Mouse (Mus musculus) C2C12 (cell line): ENCODE measurements around the gene Tnxb. TPM values are rescaled to one million over a fixed set of nuclear protein-coding genes. Genes with fewer than 3 reads are reported as not detected.

Experiments
- H3K27me3 ChIP-seq: one replicate; pipeline ENCODE4 v1.6.1; 2011; ENCODE audit not compliant: control insufficient read depth, insufficient read depth, insufficient read length
- H3K36me3 ChIP-seq: one replicate; pipeline ENCODE4 v1.6.1; 2011; ENCODE audit not compliant: control insufficient read depth, insufficient read depth
- H3K4me3 ChIP-seq: one replicate; pipeline ENCODE4 v1.5.1; 2011; ENCODE audit warnings: mild to moderate bottlenecking, control low read depth; ENCODE audit not compliant: poor library complexity, insufficient read depth, severe bottlenecking
- H3K79me2 ChIP-seq: one replicate; pipeline ENCODE4 v1.6.1; 2011; ENCODE audit not compliant: control insufficient read depth, insufficient read depth
- H3K79me3 ChIP-seq: one replicate; pipeline ENCODE4 v1.6.1; 2011; ENCODE audit warnings: low read depth, control low read depth
- H3ac ChIP-seq: one replicate; pipeline ENCODE3; 2011; ENCODE audit warnings: low read depth; ENCODE audit not compliant: control insufficient read depth, insufficient read length
- CEBPB ChIP-seq: IDR thresholded peaks from one replicate; pipeline ENCODE4 v1.6.1; 2011; ENCODE audit warnings: low read depth, mild to moderate bottlenecking, control low read depth, moderate library complexity
- CTCF ChIP-seq: IDR thresholded peaks from one replicate; pipeline ENCODE4 v1.5.1; 2011; ENCODE audit not compliant: control insufficient read depth, insufficient read depth, insufficient read length
- FOSL1 ChIP-seq: IDR thresholded peaks from one replicate; pipeline ENCODE4 v1.8.0; 2011; ENCODE audit warnings: mild to moderate bottlenecking, low read length; ENCODE audit not compliant: poor library complexity, insufficient read depth, severe bottlenecking
- MAX ChIP-seq: IDR thresholded peaks from one replicate; pipeline ENCODE4 v1.6.1; 2011; ENCODE audit warnings: mild to moderate bottlenecking, control low read depth
- MYOD1 ChIP-seq: IDR thresholded peaks from one replicate; pipeline ENCODE4 v1.6.1; 2011; ENCODE audit warnings: low read depth; ENCODE audit not compliant: control insufficient read depth, insufficient read length
- MYOG ChIP-seq: IDR thresholded peaks from one replicate; pipeline ENCODE4 v1.6.1; 2011; ENCODE audit not compliant: control insufficient read depth, insufficient read length; ENCODE audit errors: extremely low read depth
- USF1 ChIP-seq: IDR thresholded peaks from one replicate; pipeline ENCODE4 v1.6.1; 2011; ENCODE audit warnings: low read depth, mild to moderate bottlenecking, control low read depth, moderate library complexity
- polyA plus RNA-seq: library from polyadenylated mRNA; unstranded; fragments of >200 nt; fragmentation: generic; extraction: Trizol; gene quantifications from one replicate; pipeline ENCODE4 v1.2.1, GENCODE M21; 2012; ENCODE audit warnings: missing spikeins

Gene Tnxb
- polyA plus RNA-seq, 1 experiment, result 0.02 TPM

DNA sequence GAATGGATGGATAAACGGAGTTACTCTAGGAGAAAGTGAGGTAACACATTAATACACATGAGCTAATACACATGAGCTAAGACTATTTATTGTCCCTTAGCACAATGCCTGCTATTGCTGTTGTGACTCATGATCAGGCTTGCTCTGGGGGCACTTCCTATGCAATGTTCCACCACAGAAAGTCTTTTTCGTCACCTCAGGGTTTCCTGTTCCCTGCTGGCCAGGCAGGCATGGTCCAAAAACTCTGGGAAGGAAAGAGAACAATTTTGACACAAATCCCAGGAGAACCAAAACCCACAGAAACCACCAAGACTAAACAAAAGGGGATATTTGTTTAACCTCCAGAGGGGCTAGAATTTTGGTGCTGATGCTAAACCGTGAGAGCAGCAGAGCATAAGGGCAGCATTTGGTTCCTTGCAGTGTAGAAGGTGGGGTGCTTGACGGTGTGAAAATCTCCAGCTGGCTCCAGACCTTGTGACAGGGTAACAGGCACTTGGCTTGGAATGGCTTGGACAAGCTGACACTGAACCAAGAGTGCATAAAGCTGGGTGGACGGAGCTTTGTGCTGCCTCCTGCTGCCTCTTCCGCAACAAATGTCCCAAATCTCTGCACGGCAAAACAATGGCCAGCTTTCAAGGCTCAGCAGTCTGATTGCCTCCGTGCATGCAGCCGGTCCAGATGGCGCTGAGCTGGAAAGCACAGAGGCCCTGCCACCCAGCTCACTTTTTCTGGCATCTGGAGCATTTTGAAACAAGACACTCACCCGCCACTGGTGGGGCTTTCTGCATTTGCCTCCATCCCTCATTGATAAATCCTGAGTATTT, 29.3 kb upstream of the Tnxb start:
- Histone ChIP-seq H3K4me3 (no peak overlapping the region), H3K36me3 (no peaks in the 10 kb centered on the region), H3K79me3 (no peaks in the 10 kb centered on the region), H3K27me3 (no peaks in the 10 kb centered on the region), H3ac (no peak overlapping the region), H3K79me2 (no peaks in the 10 kb centered on the region)
- no peak for TF ChIP-seq CEBPB
- no peak for TF ChIP-seq FOSL1
- TF ChIP-seq MYOG, result no peak
- TF ChIP-seq MAX, result no peak

DNA sequence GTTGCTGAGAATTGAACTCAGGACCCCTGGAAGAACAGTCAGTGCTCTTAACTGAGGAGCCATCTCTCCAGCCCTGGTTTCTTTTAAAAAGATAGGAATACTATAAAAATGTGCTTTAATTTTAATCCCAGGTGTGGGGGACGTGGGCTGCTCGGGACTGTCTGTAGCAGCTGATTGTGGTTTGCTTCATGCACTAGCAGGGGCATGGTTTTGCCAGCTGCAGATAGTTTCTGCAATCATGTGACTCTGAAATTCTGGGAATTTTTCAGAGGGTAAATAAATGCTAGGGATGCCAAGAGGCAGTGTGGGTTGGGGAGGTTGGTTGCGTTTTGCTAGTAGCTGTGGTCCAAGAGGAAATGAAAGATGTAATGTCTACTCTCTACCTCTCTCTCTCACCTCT, 28.4 kb upstream of the Tnxb start:
- Histone ChIP-seq H3K79me2 (no peaks in the 10 kb centered on the region), H3K4me3 (no peak overlapping the region), H3K27me3 (no peaks in the 10 kb centered on the region), H3K36me3 (no peaks in the 10 kb centered on the region), H3K79me3 (no peaks in the 10 kb centered on the region), H3ac (no peak overlapping the region)
- TF ChIP-seq USF1, result no peak
- no peak for TF ChIP-seq FOSL1
- TF ChIP-seq CEBPB, result no peak
- TF ChIP-seq CTCF, result no peak
- TF ChIP-seq MAX, result no peak
- no peak for TF ChIP-seq MYOG
- no peak for TF ChIP-seq MYOD1

DNA sequence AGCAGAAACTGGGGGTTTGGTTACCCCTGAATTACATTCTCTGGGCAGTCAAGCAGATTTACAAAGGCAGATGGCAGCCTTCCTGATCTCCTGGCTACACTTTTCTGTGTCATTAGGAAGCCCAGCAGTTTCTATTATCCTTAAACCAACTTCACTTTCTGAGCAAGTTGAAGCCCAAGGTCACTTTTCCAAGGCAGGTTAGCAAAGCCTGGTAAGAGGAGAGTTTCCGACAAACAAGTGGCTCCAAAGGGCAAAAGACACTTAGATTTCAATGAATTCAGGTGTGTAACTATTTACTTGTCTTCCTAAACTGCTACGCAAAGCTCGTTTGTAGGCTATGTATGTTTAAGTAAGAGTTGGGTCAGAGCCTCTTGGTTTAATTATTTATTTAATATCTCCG, 27.0 kb upstream of the Tnxb start:
- TF ChIP-seq USF1, result no peak
- TF ChIP-seq MAX, result no peak
- TF ChIP-seq MYOG, result no peak
- no peak for TF ChIP-seq CEBPB
- no peak for TF ChIP-seq CTCF
- no peak for TF ChIP-seq FOSL1
- no peak for TF ChIP-seq MYOD1
- H3K79me2 ChIP-seq, result peaks cover 6% of the 10 kb centered on the region
- H3K27me3 ChIP-seq, result no peaks in the 10 kb centered on the region

DNA sequence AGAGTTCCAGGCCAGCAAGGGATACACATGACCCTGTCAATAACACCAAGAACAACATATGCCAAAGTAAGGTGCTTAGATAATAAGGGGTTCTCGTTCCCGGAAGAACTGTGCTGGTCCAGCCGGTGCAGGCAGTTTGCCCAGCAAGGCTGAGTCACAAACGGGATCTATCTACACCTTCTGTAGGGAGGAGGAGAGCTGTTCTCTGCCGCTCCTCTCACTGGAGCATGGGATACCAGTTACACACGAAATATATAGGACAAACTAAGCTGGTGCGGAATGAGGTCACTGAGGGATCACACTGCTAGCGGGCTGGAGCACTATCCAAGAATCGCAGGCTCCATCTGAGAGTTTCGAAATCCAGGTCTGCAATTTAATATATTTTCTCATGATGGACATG, 26.4 kb upstream of the Tnxb start:
- TF ChIP-seq MAX (no peak), USF1 (no peak), CTCF (no peak), MYOD1 (no peak), CEBPB (no peak), FOSL1 (no peak), MYOG (no peak)
- H3K4me3 ChIP-seq, result no peak overlapping the region
- peaks cover 3% of the 10 kb centered on the region for H3K79me3 ChIP-seq
- no peaks in the 10 kb centered on the region for H3K36me3 ChIP-seq
- no peak overlapping the region for H3ac ChIP-seq
- H3K79me2 ChIP-seq, result peaks cover 6% of the 10 kb centered on the region
- H3K27me3 ChIP-seq, result no peaks in the 10 kb centered on the region

More for the DNA sequence above, 27.0 kb upstream of the Tnxb start:
- Histone ChIP-seq H3K4me3 (no peak overlapping the region), H3K79me3 (peaks cover 3% of the 10 kb centered on the region), H3K36me3 (no peaks in the 10 kb centered on the region), H3ac (no peak overlapping the region)

DNA sequence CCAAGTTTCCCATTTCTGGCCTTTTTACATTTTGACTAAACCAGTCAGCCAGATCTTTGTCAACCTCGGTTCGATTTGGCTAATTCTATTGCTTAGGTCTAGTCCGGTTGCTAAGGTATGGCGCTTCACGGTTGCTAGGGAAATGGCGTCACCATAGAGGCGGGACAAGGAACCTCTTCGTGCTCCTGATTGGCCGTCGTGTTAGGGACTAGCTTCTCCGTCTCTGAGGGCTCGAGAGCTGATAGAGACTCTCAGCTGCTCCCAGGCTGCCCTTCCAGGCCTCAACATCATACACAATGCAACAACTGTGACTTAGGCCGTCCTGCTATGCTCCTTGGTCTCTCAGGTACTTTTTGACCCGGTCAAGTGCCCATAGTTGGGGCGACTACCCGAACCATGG, 25.7 kb upstream of the Tnxb start, which contains the start of gene Fkbpl:
Gene Fkbpl, plus strand, starts transcription at position 157 of the 400 bp plus-strand sequence.
- Histone ChIP-seq H3K4me3 (peak within 1 kb of the TSS; percentile 36), H3K27me3 (no peaks in the 10 kb centered on the region), H3K79me2 (peaks cover 6% of the 10 kb centered on the region), H3K79me3 (peaks cover 3% of the 10 kb centered on the region), H3K36me3 (no peaks in the 10 kb centered on the region), H3ac (peak within 1 kb of the TSS; percentile 91)
- no peak for TF ChIP-seq MAX

DNA sequence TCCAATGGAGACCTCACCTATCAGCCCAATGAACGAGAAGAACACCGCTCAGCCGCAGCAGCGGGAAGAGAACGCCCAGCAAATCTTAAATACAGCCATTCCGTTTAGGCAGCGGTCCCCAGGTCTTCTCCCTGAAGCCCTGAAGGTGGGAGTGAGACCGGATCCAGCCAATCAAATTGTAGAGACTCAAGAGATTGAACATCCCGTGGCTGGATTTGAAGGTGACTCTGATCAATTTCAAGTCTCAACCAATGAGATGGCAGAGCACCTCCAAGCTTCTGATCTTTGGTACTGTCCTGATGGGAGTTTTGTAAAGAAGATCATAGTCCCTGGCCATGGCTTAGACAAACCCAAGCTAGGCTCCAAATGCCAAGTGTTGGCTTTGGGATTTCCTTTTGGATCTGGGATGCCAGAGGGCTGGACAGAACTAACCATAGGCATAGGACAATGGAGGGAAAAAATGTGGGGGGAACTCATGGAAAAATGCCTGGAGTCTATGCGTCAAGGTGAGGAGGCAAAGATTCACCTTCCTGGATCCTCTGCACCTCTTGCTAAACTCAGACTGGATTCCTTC, 25.0 kb upstream of the Tnxb start:
- peaks cover 6% of the 10 kb centered on the region for H3K79me2 ChIP-seq
- no peaks in the 10 kb centered on the region for H3K27me3 ChIP-seq
- peak overlapping the region; percentile 36 for H3K4me3 ChIP-seq
- no peak for TF ChIP-seq CEBPB
- no peak for TF ChIP-seq CTCF
- TF ChIP-seq MYOD1, result no peak
- TF ChIP-seq USF1, result no peak
- TF ChIP-seq MAX, result no peak
- TF ChIP-seq FOSL1, result no peak
- TF ChIP-seq MYOG, result no peak
- peak overlapping the region; percentile 48 for H3ac ChIP-seq
- no peaks in the 10 kb centered on the region for H3K36me3 ChIP-seq
- peaks cover 3% of the 10 kb centered on the region for H3K79me3 ChIP-seq
